Mouse (Mus musculus) heart, embryonic 11.5 days (tissue): ENCODE results near the gene Cox5b. TPM values are rescaled to one million over a fixed set of nuclear protein-coding genes. Genes with fewer than 3 reads are reported as not detected.

Experiments used
- ATAC-seq: fragments of 200-750 bp; cut with Nextera tagmentation; replicated peaks from 2 replicates; pipeline ENCODE4 v1.8.0; 2017; ENCODE audit warnings: moderate library complexity; ENCODE audit not compliant: insufficient number of reproducible peaks, low FRiP score, low TSS enrichment
- H3K27ac ChIP-seq: fragments of 300-500 bp; sonication (generic); 2 replicates; pipeline ENCODE4 v1.5.1; 2014; ENCODE audit warnings: mild to moderate bottlenecking, low read depth, low read length
- H3K27me3 ChIP-seq: fragments of 300-500 bp; sonication (generic); 2 replicates; pipeline ENCODE4 v1.6.1; 2014; ENCODE audit warnings: mild to moderate bottlenecking, low read length, mixed read lengths; ENCODE audit not compliant: control insufficient read depth, insufficient read depth
- H3K36me3 ChIP-seq: fragments of 300-500 bp; sonication (generic); 2 replicates; pipeline ENCODE4 v1.6.1; 2014; ENCODE audit warnings: mild to moderate bottlenecking, low read length, moderate library complexity, mixed read lengths; ENCODE audit not compliant: control insufficient read depth, insufficient read depth
- H3K4me1 ChIP-seq: fragments of 300-500 bp; sonication (generic); 2 replicates; pipeline ENCODE4 v1.6.1; 2014; ENCODE audit warnings: low read length; ENCODE audit not compliant: control insufficient read depth, insufficient read depth
- H3K4me2 ChIP-seq: fragments of 300-500 bp; sonication (generic); 2 replicates; pipeline ENCODE4 v1.6.1; 2014; ENCODE audit warnings: mild to moderate bottlenecking, moderate library complexity
- H3K4me3 ChIP-seq: fragments of 300-500 bp; sonication (generic); 2 replicates; pipeline ENCODE4 v1.5.1; 2014; ENCODE audit warnings: low read depth, low read length
- H3K9ac ChIP-seq: fragments of 300-500 bp; sonication (generic); 2 replicates; pipeline ENCODE4 v1.6.1; 2014; ENCODE audit warnings: mild to moderate bottlenecking, low read depth, low read length, moderate library complexity
- H3K9me3 ChIP-seq: fragments of 300-500 bp; sonication (generic); replicated peaks from 2 replicates; pipeline ENCODE4 v1.6.1; 2016; ENCODE audit warnings: low read length; ENCODE audit not compliant: control insufficient read depth
- WGBS: fragments of 180-500 bp; shearing (Covaris S2); extraction: QIAGEN DNeasy Blood & Tissue Kit; methylation state at CpG from one replicate; pipeline ENCODE4 v1.1.7; 2014; ENCODE audit not compliant: insufficient replicate concordance; 5-methylcytosine and 5-hydroxymethylcytosine counted together
- polyA plus RNA-seq: library from polyadenylated mRNA; unstranded; fragments of >200 nt; fragmentation: Nextera tagmentation; extraction: Ambion mirVana; gene quantifications from 2 replicates; pipeline ENCODE4 v1.2.1, GENCODE M21; 2014

Cox5b gene
- polyA plus RNA-seq, 1 experiment from 2014 or later = 1,189 TPM

DNA sequence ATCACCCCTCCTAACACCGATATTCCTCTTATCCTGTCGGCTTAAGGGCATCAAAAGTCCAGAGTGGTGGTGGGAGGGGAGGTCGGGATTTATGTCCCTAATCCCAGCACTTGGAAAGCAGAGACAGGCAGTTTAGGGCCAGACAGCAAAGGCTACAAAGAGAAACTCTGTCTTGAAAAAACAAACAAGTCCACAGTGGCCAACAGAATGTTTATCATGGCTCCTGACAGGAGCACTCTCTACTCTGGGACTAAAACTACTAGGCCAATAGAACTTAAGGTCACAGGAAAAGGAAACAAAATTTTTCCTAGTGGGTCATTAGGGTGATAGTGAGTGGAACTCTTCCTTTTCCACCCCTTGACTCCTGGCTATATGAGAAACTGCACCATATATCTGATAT lies 16.3 kb upstream of the Cox5b start:
- no peak overlapping the region for H3K9ac ChIP-seq
- no peak for ATAC-seq
- no peaks in the 10 kb centered on the region for H3K36me3 ChIP-seq
- no peaks in the 10 kb centered on the region for H3K9me3 ChIP-seq
- H3K27ac ChIP-seq = no peak overlapping the region
- 38% methylated on average over 3 of the region's 3 CpGs for WGBS
- no peak overlapping the region for H3K4me3 ChIP-seq
- no peaks in the 10 kb centered on the region for H3K27me3 ChIP-seq
- peaks cover 4% of the 10 kb centered on the region; the same call in 1 of the 2 replicates for H3K4me1 ChIP-seq
- no peak overlapping the region for H3K4me2 ChIP-seq

DNA sequence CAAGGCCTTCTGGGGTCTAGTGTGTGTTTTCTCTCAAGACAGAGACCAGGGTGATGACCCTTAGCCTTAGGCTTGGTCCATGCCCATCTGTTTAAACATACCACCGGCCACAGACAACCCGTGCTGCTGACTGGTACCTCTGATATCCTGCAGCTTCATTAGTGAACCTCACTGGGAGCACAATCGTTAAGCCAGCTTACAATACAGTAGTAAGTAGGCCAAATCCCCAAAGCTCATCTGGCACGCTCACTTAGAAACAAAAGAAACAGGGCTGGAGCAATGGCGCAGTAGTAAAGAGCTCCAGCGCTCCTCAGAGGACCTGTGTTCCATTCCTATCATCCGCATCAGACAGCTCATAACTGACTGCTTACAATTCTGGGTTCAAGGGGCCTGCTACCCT lies 10.4 kb upstream of the Cox5b start:
- 85% methylated on average over 7 of the region's 7 CpGs for WGBS
- Histone ChIP-seq H3K27ac (no peak overlapping the region), H3K4me3 (no peak overlapping the region), H3K4me1 (no peaks in the 10 kb centered on the region), H3K9ac (no peak overlapping the region), H3K4me2 (no peak overlapping the region), H3K36me3 (no peaks in the 10 kb centered on the region), H3K27me3 (no peaks in the 10 kb centered on the region), H3K9me3 (no peaks in the 10 kb centered on the region)
- ATAC-seq = no peak

DNA sequence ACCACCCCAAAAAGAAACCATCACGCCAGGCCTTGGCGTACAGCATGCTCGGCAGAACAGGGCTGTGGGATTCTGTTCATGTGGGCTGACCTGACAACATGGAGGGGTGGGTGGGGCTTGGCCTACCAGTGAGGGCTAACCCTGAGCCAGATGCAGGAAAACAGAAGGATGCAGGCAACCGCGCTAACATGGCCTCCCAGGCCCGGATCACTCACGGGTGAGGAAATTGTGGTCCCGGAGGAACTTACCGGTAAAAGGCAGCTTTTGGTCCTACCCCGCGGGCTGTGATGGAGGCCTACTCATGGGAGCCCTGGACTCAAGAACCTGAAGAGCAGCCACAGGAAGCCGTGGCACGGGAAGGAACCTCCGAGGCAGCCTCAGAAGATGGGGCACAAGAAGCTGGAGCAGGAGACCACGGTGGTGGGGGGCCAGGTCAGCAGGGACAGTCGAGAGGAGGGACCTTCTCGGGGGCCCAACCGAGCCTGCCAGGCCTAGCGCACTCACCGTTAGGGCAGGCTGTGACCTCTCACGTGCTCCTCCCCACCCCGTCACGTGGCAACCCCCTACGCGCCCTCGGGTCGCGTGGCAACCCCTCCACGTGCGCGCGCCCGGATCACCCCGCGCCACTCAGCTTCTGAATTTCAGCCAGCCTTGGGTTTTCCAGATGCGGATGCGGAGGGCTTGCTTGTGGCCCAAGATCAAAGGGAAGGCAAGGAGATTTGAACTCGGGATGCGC lies 8.5 kb upstream of the Cox5b start, which contains the start of gene Fam178b:
TSS of gene Fam178b (minus strand) at position 564 of the 736 bp plus-strand sequence.
- Histone ChIP-seq H3K36me3 (no peaks in the 10 kb centered on the region), H3K4me2 (no peak within 1 kb of the TSS), H3K9me3 (no peaks in the 10 kb centered on the region), H3K4me3 (no peak within 1 kb of the TSS), H3K4me1 (no peaks in the 10 kb centered on the region), H3K9ac (no peak within 1 kb of the TSS), H3K27me3 (no peaks in the 10 kb centered on the region), H3K27ac (no peak within 1 kb of the TSS)
- no peak for ATAC-seq
- 87% methylated on average over 36 of the region's 39 CpGs for WGBS

DNA sequence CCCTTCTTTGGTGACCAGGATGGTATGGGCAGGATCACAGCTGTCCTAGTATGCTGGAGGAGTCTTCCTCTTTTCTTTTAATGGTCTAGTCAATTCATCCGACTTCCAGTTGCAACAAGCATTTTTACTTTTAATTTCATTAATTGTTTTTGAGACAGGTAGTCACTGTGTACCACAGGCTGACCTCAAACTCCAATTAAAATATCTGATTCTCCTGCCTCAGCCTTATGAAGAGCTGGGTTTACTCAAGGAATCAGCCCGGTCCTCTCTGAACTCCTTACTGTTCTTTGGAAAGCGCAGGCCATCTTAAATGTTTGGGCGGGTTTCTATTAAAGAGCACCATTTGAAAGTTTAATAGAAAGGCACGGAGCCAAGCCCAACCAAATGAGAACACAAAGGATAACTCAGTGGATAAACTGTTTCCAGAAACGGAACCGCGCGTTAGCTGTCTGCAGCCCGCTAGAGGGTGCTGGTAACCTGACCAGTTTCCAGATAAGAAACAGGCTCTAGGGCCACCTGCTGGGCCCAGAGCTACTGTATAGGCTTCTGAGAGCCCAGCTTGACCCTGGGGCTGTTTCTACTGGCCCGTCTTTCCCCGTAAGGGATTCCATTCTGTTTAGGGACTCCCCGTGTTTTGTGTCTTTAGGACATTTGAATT lies 7.3 kb upstream of the Cox5b start:
- 13% methylated on average over 13 of the region's 13 CpGs for WGBS

DNA sequence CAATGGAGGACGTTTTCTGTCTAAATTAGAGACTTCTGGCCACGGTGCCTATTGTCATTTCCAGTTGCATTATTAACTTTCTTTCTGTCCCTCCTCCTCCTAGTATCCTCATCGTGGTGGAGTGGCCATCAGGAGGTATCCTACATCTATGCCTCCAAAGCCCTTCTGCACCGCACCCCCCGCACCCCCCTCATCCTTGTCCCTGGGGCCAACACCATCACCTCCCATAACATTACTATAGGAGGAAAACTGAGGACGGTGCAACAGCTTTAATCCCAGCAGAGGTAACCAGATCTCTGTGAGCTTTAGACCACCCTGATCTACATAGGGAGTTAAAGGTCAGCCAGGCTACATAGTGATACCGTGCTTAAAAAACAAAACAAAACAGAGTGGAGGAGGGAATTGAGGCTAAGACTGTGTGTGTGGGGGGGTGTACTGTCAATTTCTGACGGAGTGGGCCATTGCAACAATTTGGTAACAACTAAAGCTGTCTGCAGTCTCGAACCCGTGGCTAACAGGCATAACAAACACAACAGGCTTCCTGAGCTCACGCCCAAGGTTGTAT lies 496 bp upstream of the Cox5b start:
- peak overlapping the region; percentile 82 for H3K4me3 ChIP-seq
- peak overlapping the region; percentile 96 for H3K9ac ChIP-seq
- peaks cover 8% of the 10 kb centered on the region; the same call in 1 of the 2 replicates for H3K4me1 ChIP-seq
- no peak; the same call in 1 of the 2 replicates for ATAC-seq
- no peaks in the 10 kb centered on the region for H3K27me3 ChIP-seq
- H3K4me2 ChIP-seq = peak overlapping the region; percentile 91
- no peaks in the 10 kb centered on the region for H3K9me3 ChIP-seq
- WGBS = 51% methylated on average over 11 of the region's 11 CpGs
- H3K36me3 ChIP-seq = peaks cover 10% of the 10 kb centered on the region
- peak overlapping the region; percentile 71 for H3K27ac ChIP-seq

More for the DNA sequence above, 7.3 kb upstream of the Cox5b start:
- Histone ChIP-seq H3K4me2 (no peak overlapping the region), H3K4me1 (no peaks in the 10 kb centered on the region), H3K9me3 (no peaks in the 10 kb centered on the region), H3K9ac (no peak overlapping the region), H3K27me3 (no peaks in the 10 kb centered on the region), H3K27ac (no peak overlapping the region), H3K36me3 (no peaks in the 10 kb centered on the region), H3K4me3 (no peak overlapping the region)
- ATAC-seq = no peak

DNA sequence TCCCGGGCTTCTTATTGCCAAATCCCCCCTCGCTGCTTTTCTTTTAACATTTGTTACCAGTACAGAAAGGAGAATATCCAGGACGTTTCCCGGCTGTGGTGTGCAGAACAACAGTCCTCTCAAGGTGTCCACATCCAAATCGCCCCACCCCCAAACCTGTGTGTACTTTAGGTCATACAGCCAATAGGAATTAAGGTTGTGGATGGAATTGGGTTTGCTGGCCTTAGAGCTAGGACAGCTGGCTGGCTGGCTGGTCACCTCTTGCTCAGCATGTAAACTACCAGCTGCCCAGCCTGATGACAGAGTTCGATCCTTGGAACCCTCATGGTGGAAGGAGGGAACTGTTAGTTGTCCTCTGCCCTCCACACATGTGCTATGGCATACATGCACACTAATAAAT lies 3.6 kb downstream of the Cox5b start:
- no peak for ATAC-seq
- Histone ChIP-seq H3K27me3 (no peaks in the 10 kb centered on the region), H3K27ac (no peak overlapping the region), H3K36me3 (peaks cover 16% of the 10 kb centered on the region), H3K4me2 (no peak overlapping the region), H3K4me1 (peaks cover 11% of the 10 kb centered on the region; the same call in 1 of the 2 replicates), H3K9me3 (no peaks in the 10 kb centered on the region), H3K4me3 (no peak overlapping the region), H3K9ac (no peak overlapping the region)
- 89% methylated on average over 6 of the region's 6 CpGs for WGBS

DNA sequence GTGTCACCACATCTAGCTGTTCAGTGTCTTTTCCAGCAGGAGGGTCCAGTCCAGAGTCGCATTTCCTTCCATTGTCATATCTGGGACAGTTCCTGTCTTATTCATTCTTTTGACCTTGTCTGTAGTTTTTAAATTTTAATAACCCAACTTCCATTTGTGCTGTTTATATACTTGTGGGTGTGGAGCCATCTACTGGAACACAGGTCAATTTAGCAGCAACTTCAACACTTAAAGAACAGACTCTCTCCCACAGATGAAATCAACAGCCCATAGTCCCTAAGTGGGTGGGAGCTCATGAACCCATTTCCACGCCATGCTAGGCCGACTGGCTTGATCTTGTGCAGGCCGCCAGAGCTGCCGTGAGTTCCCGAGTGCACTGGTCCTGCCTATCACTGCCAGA lies 5.2 kb downstream of the Cox5b start:
- Histone ChIP-seq H3K4me3 (no peak overlapping the region), H3K4me1 (peaks cover 8% of the 10 kb centered on the region; the same call in 1 of the 2 replicates), H3K27ac (no peak overlapping the region), H3K9ac (no peak overlapping the region), H3K27me3 (no peaks in the 10 kb centered on the region), H3K4me2 (no peak overlapping the region), H3K9me3 (no peaks in the 10 kb centered on the region), H3K36me3 (peaks cover 29% of the 10 kb centered on the region)
- 48% methylated on average over 6 of the region's 6 CpGs for WGBS
- ATAC-seq = no peak

DNA sequence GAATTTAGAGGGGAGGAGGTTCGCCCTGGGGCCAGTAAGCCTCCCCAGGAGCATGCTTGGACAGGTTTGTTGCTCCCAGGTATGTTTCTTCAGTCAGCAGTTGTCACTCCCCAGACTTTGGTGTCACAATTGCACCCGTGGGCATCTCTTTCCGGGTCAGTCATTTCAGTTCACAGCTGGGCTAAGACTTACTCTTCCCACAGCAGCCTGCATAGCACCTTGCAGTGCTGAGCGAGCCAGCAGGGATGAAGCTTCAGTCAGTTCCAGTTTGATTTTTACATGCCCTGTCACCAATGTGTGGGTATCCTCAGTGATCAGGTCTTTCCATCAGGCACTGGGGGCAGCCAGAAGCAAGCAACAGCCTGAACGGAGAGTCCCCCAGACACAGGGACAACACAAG lies 5.8 kb downstream of the Cox5b start:
- Histone ChIP-seq H3K36me3 (peaks cover 33% of the 10 kb centered on the region), H3K27me3 (no peaks in the 10 kb centered on the region), H3K9ac (no peak overlapping the region), H3K4me2 (no peak overlapping the region), H3K4me1 (peaks cover 8% of the 10 kb centered on the region; the same call in 1 of the 2 replicates), H3K4me3 (no peak overlapping the region), H3K9me3 (no peaks in the 10 kb centered on the region), H3K27ac (no peak overlapping the region)
- 65% methylated on average over 5 of the region's 5 CpGs for WGBS
- ATAC-seq = no peak
